Mouse (Mus musculus) WW6 (cell line): ENCODE results near the gene Gstt2.

Experiments
- DNase-seq: peaks from one replicate; pipeline ENCODE4 v3.0.0-alpha.2; 2013; ENCODE audit warnings: low read depth, low spot score

The Gstt2 gene

GRCm38 (mm10) chr10:75827668-75828360 lies 9.4 kb downstream of the Gstt2 start:
- DNase-seq, result no peak

GRCm38 (mm10) chr10:75824530-75824929 lies 12.7 kb downstream of the Gstt2 start:
- DNase-seq, result no peak

- no peak for DNase-seq
Observed at GRCm38 (mm10) chr10:75823782-75824181, 13.4 kb downstream of the Gstt2 start.

GRCm38 (mm10) chr10:75822443-75822842 lies 14.8 kb downstream of the Gstt2 start, which contains the start of gene Gstt4:
Gene Gstt4 (minus strand): TSS chr10:75822543.
- DNase-seq, result no peak

- DNase-seq, result no peak
Observed at GRCm38 (mm10) chr10:75819882-75820281, 17.3 kb downstream of the Gstt2 start.

GRCm38 (mm10) chr10:75818641-75819040 lies 18.6 kb downstream of the Gstt2 start:
- DNase-seq, result no peak

- no peak for DNase-seq
Observed at GRCm38 (mm10) chr10:75804217-75804616, 33.0 kb downstream of the Gstt2 start.

- DNase-seq, result no peak
Observed at GRCm38 (mm10) chr10:75798176-75798696, 39.0 kb downstream of the Gstt2 start, which contains the start of gene Gstt1. Gene Gstt1 (minus strand): TSS chr10:75798584.

- DNase-seq, result no peak
Observed at GRCm38 (mm10) chr10:75797619-75798175, 39.5 kb downstream of the Gstt2 start.

- DNase-seq, result no peak
Observed at GRCm38 (mm10) chr10:75796731-75797516, 40.3 kb downstream of the Gstt2 start.

GRCm38 (mm10) chr10:75794880-75795279 lies 42.3 kb downstream of the Gstt2 start:
- DNase-seq, result no peak

- DNase-seq, result no peak
Observed at GRCm38 (mm10) chr10:75790773-75791172, 46.5 kb downstream of the Gstt2 start.

GRCm38 (mm10) chr10:75789841-75790240 lies 47.4 kb downstream of the Gstt2 start:
- no peak for DNase-seq

GRCm38 (mm10) chr10:75789081-75789735 lies 48.0 kb downstream of the Gstt2 start:
- DNase-seq, result no peak

GRCm38 (mm10) chr10:75788277-75788676 lies 48.9 kb downstream of the Gstt2 start:
- no peak for DNase-seq

GRCm38 (mm10) chr10:75785442-75785841 lies 51.8 kb downstream of the Gstt2 start:
- DNase-seq, result no peak
